Mouse (Mus musculus) thymus, adult 18-20 months (tissue): ENCODE measurements around the gene Zfp142.

Experiments
- DNase-seq, 2 experiments: peaks; one replicate each; pipeline ENCODE4 v3.0.0; 2022; ENCODE audit warnings: mixed read lengths in 2 of 2

Zfp142 gene

DNA sequence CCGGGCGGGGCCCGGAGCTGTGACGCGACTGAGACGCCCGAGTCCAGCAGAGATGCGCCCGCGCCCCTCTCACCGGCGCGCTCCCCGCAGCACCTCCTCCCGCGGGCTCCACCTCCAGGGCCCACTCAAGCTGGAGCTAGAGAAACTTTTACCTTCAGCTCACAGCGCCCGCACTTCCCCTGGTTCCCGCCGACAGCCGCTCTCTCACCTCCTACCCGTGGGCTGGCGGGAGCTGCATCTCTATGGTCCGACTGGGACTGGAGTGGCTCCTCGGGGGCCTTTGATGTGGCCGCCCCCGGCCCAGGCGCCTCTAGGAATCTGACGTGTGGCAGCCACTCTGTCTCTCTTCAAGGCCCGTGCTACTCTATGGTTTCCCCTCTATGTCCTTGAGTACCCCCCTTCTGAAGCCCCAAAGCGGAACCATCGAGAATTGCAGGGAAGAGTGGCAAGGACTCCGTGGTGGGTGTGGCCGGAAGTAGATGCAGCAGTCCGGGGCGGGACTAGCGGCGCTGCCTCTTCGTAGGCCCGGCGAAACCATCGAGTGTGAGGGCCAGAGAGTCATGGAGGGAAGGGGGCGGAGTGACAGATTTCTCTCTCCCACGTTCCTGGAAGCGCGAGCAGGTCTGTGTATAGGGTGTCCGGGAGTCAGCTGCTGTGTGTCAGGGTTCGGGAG, at the start of gene Zfp142, which contains the start of gene Bcs1l:
Gene Zfp142, minus strand, starts transcription at position 474 of the 673 bp plus-strand sequence.
Gene Bcs1l, plus strand, starts transcription at position 517 of the 673 bp plus-strand sequence.
- DNase-seq = peak; percentile 98 to 99

DNA sequence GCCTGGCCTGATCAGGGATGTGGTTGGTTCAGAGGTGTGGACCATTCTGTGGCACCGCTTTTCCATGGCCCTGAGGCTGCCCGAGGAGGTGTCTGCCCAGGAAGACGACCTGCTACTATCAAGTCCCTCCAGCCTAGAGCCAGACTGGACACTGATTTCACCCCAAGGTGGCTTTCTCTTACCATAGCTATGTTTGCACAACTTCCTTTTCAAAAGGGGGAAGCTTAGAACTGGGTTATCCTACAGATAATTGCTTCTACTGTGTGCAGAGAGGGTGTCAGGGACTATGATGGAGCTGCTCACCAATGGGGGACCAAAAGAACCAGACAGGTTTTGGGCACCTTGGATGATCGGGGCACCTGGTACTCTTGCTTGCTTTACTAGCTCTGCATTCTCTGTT, 44.7 kb upstream of the Zfp142 start:
- no peak for DNase-seq

DNA sequence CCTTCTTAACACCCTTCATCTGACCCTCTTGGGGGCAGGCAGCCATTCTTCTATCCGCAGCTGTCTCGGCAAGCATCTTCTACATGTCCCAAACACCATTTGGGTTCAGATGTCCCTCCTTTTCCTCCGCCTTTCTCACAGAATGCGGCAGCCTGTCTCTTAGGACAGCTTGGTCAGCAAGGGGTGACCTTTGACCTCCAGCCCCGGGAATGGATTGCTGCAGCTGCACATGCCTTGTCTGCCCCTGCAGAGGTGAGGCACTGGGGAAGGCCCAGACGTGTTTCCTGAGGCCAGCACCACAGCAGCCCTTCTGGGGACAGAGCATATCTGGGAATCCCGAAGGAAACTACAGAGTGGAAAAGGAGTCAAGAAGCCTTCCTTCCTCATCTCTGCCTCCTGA, 40.0 kb upstream of the Zfp142 start:
- no peak for DNase-seq

DNA sequence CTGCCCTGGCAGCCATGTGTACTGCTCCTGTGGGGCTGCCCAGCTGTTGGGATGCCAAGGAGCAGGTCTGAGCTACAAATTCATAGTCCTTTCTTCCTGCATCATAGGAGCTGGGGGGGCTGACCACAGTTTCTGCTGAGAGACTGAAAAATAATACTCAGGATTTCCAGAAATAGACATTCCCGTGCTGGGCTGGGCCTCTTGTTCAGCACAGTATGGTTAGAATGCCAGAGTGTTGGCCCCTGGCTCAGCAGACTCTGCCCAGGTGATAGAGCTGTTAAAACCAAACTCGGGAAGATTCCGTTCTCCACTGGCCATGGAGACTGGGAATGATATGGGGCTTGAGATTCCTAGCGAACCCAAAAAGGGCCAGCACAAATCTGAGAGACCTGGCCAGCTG, 38.0 kb upstream of the Zfp142 start:
- DNase-seq = no peak

DNA sequence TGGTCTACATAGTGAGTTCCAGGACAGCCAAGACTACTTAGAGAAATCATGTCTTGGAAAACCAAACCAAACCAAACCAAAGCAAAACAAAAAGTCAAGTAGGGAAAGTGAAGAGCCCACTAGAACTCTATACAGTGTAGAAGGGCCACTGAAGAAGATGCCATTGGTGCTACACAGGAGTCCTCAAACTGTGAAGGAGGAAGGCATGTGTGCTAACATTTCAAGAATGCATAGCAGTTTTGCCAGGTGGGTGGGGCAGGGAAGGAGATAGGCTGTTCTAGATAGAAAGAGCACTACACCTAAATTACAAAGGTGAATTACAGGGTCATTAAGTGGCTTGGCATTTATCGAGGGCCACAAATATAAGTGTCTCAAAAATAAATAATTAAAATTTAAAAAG, 36.1 kb upstream of the Zfp142 start:
- DNase-seq = no peak

DNA sequence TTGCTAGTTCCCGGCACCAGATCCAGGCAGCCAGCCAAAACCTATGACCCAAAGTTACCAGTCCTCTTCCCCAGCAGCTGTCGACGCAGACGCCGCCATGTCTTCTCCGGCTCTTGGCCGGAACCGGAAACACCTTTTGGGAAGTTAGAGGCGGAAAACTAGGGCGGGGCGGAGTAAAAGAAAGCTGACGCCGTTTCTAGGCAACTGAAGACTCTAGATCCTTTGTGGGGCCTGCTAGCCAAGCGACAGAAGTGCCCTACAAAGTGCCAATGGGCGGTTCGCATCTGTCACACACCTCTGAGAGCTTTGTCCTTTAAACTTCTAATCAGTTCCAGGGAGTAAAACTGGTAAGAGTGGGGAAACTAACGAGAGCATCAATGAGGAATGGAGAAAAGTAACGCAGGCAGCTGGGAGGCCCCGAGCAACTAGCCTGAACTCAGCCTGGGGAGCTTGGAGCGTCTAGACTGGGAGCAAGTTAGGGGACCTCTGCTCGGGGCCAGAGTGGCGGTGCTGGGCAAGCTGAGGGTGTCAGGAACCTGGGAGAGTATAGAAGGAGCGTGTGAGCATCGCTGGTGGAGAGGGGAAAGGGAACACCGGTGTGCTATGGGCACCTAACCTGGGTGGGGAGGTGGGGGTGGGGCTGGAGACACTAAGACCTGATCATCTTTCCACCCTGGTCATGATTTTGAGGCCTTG, 13.4 kb upstream of the Zfp142 start, which contains the start of the genes Rnf25 and Stk36:
Gene Rnf25, minus strand, starts transcription at position 131 of the 696 bp plus-strand sequence.
Gene Stk36, plus strand, starts transcription at position 179 of the 696 bp plus-strand sequence.
- DNase-seq = peak; percentile 72 to 78

DNA sequence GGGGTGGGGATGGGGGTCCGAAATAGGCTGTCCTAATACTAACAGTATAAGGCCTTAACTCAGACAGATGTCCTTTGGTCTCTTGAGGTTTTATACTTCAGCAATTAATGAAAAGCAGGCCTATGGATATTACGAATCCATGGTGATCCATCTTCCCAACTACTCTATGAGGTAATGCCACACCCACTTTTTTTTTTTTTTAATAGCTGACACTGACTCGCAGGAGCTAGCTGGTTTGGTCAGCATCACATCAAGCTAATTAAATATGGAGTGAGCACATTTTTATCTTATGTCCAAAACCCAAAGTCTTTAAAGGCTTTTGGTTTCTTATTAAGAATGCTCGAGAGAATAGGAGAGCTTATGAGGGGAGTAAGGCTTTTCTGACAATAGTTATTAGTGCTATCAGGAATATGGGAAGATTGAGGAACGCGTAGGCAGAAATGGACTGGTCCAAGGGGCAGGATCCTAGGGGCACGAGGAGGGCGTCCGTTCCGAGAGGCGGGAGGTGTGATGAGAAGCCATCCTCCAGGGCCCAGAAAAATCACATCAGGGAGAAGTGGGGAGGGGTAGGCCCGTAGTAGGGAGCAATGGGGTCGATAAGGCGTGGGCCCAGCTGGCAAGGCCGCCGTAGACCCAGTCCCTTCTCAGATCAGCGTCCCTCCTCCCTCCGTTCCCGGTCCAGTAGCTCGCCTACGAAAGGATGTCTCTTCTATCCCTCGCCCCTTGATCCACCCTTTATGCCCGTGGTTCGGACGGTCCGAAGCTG, 12.6 kb upstream of the Zfp142 start:
- no peak for DNase-seq

DNA sequence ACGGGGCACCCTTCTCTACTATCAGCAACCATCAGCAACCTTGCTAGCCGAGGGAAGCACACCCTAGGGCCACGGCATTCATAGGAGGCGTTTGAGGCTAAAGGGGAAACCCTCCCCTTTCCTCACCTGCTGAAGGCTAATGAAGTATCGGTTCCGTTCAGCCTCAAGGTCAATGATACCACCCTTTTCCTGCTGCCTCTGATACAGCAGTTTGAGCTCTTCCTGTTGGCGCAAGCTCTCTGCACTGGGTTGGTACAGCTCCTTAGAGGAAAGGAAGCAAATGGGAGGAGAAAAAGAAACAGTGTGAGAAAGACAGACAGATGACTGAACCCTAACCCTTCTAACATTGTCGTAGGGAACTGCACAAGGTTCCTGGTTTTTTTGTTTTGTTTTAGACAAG, 6.4 kb upstream of the Zfp142 start:
- no peak for DNase-seq

DNA sequence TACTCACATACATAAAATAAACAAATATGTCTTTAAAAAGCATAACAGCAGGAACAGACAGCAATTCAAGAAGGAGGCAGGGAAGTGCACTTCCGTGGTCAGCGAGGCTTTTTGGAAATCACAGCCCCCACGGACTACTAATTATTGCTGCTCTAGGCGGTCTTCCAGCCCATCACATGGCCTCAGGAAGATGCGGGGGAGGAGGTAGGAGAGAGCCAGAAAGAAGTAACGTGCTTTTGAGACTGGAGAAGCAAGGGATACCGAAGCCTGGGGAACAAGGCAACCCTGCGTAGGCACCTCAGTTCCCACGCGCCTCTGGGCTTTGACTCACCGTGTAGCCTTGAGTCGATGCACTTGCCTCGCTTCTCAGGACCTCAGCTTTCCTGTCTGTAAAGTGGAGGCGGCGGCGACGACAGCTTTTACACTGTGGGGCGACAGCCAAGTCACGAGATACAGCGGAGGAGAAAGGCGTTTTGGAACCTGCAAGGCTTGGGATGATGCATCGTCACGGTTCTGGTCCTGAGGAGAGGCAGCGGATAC, 743 bp downstream of the Zfp142 start:
- no peak for DNase-seq

DNA sequence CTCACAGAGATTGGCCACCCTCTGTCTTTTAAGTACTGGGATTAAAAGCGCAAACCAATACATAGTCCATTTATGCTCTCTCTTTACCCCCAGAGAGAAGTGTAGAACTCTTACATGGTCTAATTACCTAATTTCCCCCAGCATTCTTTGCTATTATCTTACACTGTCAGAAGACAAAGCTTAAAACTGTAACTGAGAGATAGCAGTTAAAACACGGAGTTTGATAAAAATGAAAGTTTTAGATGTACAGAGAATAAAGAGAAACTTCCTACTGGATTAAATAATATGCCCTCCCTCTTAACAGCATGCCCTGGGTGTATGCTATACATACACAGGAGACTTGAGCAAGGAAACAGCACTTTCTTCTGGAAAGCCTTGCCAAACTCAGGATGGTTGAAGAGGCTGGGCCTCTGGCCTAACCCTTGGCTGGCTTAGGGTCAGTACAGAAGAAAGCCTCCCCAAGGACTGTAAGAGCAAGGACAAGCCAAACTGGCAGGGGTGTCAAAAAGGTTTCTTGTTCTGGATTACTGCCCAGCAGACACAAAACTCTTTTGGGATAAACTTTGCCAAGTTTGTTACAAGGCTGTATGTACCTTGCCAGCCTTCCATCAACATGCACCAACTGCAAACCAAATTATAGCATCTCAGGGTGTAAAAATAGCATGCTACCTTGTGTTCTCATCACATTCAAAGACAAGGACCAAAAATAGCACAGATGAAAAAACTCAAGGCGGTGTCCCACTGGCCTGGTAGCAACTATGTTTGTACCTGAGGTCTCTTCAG, 3.2 kb downstream of the Zfp142 start:
- no peak for DNase-seq

DNA sequence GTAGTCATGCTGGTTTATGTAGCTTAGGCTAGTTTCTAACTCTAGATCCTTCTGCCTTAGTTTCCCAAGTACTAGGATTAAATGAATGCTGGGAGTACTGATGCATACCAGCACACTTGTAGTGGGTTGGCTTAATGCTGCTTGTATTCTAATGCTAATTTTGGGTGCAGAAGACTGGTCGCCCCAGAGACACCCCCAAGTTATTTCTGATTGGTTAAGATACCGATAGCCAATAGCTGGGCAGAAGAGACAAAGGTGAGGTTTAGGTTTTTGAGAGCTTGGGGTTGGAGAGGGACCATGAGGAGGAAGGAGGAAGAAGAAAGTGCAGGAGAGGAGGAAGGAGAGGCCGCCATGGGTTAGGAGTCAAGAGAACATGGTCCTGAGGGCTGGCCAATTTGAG, 5.4 kb downstream of the Zfp142 start:
- no peak for DNase-seq

DNA sequence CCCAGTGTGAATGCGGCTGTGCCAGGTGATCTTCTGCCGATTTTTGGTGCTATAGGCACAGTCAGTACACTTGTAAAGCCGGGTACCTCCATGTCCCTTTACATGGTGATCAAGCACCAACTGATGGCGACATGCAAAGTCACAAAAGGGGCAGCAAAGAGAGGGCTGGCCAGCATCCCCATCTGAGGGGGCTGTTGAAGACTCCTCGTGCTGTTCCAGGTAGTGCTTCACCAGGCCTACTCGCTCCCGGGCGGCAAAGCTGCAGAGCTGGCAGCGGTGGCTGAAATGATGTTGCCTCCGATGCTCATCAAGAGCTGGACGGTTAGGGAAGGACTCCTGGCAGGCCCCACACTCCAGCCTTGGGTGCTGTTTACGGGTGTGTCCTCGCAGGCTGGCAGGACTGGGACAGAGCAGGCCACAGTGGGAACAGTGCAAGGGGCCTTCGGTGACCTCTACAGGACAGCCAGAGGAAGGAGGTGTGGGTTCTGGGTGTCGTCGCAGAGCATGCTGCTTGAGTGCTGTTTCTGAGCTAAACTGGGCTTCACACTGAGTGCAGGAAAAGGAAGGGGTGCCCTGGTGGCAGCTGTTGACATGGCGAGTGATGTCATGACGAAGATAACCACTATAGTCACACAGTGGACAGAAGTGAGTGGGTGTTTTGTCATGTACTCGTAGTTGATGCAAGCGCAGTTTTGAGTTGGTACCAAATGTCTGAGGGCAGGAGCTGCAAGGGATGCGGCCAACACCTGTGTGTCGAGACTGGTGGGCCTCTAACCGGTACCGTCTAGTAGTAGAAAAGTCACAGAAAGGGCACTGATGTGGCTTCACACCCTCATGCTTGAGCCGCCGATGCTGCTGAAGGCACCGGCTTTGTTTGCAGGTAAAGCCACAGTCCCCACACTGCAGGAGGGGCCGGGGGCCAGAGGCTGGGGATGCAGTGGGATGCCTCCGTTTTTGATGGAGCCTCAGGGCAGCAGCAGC, 18.0 kb downstream of the Zfp142 start:
- no peak for DNase-seq

DNA sequence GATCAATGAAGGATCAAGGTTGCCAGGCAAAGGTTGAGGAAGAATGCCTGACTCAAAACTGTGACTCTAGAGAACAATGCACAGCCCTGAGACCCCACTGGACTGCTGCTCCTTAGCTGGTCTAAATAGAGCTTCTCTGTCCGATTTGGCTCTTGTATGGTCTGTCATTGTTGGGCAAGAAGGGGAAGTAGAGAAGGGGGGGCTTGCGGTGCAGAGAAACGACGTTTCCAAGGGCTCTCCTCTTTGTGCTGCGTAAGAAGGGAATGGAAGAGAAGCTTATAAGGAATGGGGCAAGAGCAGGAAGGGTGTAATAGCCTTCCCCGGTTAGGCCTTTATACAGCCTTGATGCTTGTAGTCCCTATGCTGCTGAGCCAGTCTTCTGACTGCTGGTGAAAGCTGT, 22.2 kb downstream of the Zfp142 start:
- no peak for DNase-seq

DNA sequence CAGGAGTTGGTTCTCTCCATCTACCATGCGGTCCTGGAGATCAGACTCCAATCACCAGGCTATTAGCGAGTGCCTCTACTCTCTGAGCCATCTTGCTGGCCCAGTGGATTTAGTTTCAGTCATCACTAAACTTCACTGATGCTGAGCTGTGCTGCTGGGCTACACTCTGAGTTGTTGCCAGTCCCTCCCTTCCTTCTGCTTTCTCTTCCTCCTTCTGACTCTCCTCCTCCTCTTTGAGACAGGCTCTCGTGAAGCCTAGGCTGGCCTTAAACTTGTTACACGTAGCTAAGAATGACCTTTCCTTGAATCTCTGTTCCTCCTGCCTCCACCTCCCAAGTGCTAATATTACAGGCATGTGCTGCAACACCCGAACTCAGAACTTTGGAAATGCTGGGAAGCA, 29.0 kb downstream of the Zfp142 start:
- DNase-seq = no peak

DNA sequence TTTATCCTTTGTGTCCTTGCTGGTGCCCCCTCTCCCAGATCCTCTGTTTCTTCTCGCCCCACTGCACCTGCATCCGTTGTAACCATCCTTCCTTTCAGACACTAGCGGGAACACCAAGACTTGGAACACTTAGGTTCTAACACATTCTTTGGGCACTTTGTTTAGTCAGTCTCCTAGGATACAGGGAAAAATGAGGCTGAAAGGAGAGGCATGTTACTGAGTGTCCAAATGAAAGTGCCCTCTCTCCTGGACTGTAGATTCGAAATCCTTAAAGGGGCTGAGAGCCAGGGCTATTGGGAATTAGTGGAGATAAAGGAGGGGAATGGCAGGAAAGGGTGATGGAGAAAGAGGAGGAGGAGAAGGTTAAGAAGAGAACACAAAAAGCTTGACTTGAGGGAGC, 43.9 kb downstream of the Zfp142 start, which contains the start of gene Usp37:
Gene Usp37, minus strand, starts transcription at position 101 of the 400 bp plus-strand sequence.
- DNase-seq = no peak

DNA sequence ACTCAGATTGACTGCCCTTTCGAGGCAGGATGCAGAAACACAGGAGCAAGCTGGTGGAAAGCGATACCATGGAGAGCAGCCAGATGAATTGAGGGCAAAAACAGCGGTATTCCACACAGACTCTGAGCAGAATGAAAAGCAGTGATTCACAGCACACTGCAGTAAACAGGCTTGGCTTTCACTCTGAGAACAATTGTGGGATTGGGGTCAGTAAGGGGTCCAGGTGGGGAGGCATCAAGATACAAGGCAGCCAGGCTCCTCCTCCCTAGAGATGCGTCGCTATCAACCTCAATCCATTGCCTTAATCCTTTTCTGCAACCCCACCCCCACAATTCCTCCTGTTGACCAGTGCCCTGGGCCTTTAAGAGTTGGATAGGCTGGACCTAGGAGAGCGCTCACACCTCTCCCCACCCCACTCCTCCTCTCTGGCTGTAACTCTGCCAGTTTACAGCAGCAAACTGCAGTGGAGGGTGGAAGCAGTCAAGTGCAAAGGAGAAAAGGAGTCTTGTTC, 45.5 kb downstream of the Zfp142 start, which contains the start of gene Plcd4:
Gene Plcd4, plus strand, starts transcription at position 438 of the 511 bp plus-strand sequence.
- DNase-seq = no peak

DNA sequence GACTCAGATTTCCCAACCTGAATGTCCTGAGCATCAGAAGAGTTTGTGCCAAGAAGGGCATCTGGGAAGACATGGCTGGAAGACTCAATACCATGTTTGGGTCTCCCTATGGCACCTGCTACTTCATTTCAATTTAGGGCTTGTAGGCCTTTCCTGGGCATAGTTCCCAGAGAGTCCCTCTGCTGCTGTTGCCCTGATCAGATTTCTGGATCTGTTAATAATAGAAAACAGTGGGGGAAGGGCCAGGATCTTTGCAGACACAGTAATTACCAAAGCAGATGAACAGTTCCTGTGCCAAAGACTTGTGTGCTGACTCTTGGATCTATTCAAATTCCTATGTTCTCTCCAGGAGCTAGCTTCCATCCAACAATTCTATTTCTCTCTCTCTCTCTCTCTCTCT, 49.4 kb downstream of the Zfp142 start:
- DNase-seq = no peak

DNA sequence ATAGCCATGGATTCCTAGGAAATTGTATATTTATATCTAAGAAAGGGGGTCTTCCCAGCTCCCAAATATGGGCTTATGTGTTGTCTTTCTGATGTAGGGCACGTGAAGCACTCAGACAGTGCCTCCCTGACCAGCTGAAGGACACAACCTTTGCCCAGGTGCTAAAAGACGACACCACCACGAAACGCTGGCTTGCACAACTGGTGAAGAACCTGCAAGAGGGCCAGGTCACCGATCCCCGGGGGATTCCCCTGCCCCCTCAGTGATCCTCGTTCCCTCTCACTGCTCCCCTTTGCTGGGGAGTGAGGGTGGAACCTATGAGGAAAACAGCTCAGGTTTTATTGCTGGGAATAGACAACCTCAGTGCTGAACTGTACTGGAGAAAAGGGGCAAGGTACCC, 59.5 kb downstream of the Zfp142 start:
- no peak for DNase-seq

DNA sequence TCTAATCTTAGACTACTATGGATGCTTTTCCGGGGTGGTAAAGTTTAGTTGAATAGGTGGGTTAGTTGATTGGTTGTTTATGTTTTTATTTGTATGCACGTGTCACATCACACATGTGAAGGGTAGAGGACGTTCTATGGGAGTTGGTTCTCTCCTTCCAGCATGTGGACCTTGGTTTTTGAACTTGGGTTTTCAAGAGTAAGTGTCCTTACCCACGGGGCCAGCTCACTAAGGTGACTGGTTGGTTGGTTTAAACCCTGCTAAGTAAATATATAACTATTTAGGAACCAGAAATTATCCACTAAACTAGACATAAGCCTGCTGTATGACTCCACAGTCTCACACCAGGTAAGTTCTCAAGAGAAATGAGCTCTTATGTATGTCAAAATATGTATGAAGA, 63.3 kb downstream of the Zfp142 start:
- DNase-seq = no peak

DNA sequence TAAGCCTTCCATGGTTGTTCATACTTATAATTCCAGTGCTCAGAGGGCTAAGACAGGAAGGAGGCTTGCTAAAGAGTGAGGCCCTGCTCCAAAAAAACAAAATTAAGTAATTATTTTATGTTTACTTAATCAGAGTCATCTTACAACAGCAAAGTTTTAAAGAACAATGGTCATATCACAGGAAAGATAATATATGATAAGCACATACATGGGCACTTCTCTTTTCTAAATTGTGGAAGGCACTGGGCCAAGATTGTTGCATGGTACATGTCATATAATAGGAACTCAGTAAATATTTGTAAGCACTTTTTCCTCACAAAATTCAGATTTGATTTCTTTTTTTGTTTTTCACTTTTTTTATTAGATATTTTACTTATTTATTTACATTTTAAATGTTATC, 68.2 kb downstream of the Zfp142 start:
- DNase-seq = no peak
